Mouse (Mus musculus) small intestine, adult 2 months (tissue): Measurements from ENCODE around the gene Samsn1.

Experiments used
- CTCF ChIP-seq: fragments of 200-500 bp; IDR thresholded peaks from 2 replicates; pipeline ENCODE4 v1.5.1; 2012; ENCODE audit warnings: low read depth, mild to moderate bottlenecking, control low read depth, inconsistent platforms, low read length, moderate library complexity, mixed read lengths; ENCODE audit not compliant: insufficient replicate concordance, insufficient read length; ENCODE audit errors: extremely low read depth
- POLR2A ChIP-seq: fragments of 200-500 bp; IDR thresholded peaks from 2 replicates; pipeline ENCODE4 v1.6.1; 2012; ENCODE audit warnings: low read depth, mild to moderate bottlenecking, control low read depth, inconsistent platforms, low read length, moderate library complexity

- TF ChIP-seq CTCF (no peak), POLR2A (no peak)
Measured at GRCm38 (mm10) chr16:75979381-75979780, 42.7 kb downstream of the Samsn1 start.
